Mouse (Mus musculus) kidney, adult 11 months (tissue): ENCODE results near the gene Tomm22.

Experiments
- DNase-seq: peaks from one replicate; pipeline ENCODE4 v3.0.0; 2022

Tomm22 gene

DNA sequence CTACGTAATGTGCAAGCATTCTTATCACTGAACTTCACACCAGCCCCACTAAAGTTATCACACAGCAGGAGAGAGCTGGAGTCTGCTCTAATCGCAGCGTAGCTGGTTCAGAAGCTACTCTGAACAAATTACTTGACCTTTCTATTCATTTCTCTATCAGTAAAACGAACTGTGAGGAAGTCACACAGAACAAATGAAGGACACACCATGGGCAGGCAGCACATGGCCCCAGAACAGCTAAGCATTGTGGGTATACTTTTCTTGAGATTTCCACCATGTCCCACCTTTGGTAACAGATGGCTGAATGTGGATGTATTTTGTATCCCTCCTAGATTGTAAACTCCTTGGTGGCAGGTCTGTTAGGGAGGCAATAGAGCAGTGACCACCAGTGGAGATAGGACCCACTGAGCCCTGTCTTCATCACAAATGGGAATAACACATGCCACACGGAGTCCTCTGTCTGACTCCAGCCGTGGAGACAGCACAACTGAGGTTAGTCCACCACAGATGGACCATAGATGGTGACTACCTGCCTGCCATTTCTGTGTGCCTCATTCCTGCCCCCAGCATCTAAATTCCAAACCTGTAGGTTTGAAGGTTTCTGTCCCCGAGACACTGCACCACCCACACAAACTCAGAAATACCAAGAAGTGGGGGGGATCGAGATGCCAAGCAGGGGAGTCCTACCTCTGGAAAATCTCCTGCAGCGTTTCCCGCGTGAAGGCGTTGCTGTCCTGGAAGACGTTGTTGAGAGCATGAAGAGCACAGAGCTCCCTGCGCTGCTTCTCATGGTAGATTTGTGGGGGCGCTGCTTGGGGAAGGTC, 15.6 kb downstream of the Tomm22 start:
- DNase-seq = no peak

DNA sequence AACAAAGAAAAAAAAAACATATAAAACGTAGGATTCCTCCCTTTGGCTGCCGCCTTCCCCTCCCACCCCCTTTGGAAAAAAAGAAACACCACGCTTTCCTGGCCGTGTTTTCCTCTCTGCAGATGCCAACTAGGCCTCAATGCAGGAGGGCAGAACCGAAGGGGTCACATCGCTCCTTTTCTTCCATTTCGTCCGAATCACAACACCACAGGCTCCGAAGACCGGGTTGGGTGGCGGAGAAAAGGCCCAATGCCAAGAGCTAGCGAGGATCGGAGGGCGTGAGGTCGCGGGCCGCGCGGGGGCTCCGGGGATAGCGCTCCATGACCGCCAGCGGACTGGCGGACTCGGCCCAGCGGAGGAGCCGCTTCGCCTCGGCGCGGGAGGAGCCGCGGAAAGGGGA, 16.5 kb downstream of the Tomm22 start:
- DNase-seq = no peak

DNA sequence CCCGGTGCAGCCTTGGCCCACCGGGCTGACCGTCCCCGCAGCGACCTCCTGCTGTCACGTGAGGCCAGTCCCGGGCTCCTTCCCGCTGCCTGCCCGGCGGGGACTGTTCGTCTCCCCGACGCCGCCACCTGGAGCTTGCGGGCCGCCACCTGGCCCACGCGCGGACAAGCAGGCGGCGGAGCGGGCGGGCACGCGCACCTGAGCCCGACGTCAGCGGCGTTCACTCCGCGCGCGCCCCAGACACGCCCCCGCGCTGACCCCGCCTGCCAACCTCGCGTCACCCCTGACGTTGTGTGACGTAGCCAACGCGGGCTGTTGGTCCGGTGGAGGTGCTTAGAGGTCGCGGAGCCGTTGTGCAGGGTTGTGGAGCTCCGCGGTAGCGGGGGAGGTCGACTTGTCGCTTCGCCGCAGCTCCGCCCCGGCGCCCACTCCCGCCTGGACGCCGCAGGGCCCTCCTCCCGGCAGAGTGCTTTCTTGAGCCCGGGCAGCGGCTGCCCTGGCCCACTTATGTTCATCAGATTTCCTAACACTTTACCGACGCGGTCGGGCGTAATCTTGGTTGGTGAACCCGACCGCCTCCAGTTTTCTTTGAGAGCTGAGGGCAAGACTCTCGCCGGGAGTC, 17.1 kb downstream of the Tomm22 start, which contains the start of gene Josd1:
Gene Josd1 (minus strand): TSS at position 274 of the 622 bp plus-strand sequence.
- peak; percentile 96 for DNase-seq

DNA sequence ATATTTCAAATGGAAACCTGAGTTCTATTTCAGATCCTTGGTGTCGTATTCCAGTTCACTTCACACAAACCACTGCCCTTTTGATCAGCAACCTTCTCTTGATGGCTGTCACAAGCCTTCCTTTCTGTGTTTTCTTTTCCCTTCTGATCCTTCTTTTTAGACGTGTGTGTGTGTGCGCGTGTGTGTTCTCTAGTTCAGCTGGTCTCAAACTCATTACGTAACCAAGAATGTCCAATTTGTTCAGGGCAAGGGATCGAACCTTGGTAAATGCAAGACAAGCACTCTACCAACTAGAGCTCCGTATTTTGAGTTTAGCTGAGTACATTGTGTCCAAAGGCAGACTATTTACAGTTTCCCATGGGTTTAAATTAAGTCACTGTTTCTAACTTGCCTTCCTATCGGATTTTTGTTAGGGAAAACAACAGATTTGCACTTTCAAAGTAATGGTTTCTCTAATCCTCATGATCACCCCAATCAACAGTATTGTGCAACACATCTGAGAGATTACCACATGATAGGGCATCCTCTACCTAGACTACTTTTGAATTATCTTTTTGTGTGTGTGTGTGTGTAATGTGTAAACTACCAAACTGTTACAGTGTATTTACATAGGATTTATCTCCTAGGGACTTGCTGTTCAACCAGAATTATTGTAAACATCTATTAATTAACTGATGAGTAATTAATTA, 17.8 kb downstream of the Tomm22 start:
- DNase-seq = no peak

DNA sequence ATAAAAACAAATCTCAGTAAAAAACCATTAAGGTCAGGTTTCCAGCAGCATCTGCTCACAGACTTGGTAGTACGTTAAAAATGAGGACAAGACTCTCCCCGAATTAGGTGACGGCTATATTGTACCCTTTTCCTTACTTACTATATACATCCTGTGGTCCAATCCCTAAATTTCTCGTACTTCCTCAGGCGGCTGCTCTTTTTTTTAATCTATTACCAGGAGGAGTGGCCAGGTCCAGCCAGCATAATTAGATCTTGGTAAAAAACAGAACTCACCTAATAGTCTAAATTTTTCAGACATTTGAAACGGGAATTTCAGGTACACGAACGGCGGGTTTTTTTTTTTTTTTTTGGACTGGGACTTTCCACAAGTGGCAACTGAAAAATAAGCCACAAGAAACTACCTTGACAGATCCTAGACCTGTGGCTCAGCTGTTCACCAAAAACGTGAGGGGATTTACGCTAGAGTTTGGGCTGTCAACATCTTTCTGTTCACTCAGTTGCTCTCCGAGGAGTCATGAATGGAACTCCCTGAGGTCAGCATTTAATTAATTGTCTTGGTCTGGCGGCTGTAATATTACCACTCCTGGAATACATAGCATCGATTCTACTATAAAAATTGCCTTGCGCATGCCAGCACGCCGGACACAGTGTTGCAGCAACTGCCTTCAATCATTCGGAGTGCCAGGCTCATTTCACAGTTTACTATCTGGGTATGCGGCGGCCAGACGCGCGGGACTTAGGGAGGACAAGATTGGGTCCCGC, 19.2 kb downstream of the Tomm22 start:
- DNase-seq = no peak

DNA sequence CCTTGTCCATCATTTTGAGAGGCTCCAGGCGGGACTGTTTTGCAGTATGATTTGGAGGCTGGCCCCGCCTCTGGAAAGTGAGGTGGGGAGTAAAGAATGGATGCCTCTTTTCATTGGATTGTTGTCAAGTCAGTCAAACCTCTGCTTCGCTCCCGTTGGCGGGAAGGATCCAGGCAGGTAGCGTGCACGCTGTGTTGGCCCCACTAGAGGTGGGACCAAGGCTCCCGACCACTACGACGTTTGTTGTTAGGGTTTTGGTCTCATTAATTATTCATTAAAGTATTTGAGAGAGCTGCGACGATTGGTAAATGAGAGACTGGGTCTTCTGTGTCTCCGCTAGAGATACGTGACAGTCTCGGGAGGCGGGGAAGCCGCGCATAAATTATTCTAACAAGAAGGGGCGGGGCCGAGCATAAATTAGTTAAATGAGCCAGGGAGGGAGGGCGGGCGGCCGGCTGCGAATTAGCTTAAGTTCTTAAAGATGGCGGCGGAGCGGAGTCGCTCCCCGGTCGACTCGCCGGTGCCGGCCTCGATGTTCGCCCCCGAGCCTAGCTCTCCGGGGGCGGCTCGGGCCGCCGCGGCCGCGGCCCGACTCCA, 19.9 kb downstream of the Tomm22 start, which contains the start of gene Gtpbp1:
Gene Gtpbp1 (plus strand): TSS at position 420 of the 597 bp plus-strand sequence.
- peak; percentile 99 for DNase-seq

DNA sequence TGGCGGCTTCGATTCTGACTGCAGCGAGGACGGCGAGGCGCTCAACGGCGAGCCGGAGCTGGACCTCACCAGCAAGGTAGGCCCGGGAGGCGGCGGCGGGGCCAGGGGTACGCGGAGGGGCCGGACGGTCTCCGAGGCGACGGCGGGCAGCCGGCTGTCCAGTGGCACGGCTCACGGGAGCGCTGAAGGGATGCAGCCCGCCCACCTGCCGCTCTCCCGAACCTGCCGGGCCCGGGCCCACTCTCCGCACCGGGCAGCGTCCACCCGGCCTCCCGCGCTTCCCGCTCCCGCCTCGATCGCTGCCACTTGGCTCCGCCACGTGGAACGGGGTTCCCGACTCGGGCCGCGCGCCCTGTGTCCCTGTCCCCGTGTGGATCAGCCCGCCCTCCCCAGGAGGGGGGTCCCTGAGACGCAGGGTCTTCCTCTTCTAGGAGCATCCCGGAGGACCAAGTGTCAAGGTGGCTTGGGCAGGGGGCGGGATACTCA, 20.4 kb downstream of the Tomm22 start:
- DNase-seq = peak; percentile 61

DNA sequence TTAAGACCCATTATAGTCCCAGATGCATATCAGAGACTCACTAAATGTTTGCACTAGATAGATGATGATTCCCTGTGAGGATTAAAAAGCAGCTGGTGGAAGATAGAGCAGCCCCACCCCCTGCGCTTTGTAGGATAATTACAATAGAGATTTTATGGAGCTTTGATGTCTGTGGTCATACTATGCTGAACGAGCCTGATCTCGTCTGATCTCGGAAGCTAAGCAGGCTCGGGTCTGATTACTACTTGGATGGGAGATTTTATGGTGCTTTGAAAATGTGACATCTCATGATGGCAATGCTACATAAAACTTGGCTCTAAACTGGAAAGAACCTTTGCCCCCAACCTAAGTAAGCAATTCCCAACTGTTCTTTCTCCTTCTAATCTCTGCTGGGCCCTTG, 21.7 kb downstream of the Tomm22 start:
- DNase-seq = no peak

DNA sequence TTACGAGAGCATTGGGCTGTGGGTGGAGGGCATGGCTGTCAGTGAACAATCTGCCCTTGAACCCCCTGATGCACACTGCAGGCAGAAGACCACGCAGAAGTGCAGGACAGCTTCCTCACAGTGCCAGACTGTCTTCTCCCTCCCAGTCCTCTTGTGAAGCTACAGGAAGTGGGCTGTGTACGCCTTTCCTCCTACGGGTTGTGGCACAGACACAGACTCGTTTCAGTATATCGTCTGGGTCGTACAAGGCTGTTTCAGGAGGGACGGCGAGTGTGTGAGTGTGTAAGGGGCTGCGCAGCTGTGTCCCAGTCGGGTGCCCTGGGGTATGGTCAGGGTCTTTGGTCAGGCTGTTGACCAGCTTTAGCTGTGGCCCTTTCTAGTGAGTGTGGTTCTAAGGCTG, 23.1 kb downstream of the Tomm22 start:
- no peak for DNase-seq

DNA sequence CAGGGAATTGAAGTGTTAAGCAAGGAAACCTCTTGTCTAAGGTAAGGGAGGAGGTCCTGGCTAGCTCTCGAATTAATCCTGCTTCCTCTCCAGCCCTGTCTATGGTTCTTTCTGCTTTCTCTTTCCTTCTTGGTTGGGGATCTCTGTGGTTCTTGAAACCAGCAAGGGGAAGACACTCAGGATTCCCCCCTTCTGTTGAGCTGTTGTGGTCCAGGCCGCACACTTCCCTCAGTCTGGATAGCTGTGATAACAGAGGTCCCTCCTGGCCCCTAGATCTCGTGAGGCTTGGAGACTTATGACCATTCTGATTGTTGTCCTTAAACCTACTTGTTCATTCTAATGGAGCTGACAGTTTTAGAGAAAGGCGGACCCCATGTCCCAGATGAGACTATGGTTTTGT, 23.9 kb downstream of the Tomm22 start:
- DNase-seq = no peak

DNA sequence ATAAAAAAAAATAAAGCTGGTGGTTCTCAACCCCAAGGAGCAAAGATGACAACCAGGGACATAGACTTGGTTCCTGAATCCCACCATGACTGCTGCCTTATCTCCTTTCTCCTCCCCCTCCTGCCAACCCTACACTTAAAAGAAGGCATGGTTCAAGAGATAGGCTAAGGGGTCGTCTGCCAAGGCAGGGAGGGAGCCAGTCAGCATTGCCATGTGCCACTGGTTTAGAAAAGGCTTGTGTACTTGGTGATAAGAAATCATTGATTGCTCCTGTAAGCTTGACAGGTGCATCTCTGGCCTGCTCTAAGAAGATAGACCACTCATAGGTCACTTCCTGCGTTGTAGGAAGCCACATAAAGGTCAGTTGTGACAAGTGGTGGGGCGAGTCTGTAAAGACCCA, 24.9 kb downstream of the Tomm22 start:
- DNase-seq = no peak

DNA sequence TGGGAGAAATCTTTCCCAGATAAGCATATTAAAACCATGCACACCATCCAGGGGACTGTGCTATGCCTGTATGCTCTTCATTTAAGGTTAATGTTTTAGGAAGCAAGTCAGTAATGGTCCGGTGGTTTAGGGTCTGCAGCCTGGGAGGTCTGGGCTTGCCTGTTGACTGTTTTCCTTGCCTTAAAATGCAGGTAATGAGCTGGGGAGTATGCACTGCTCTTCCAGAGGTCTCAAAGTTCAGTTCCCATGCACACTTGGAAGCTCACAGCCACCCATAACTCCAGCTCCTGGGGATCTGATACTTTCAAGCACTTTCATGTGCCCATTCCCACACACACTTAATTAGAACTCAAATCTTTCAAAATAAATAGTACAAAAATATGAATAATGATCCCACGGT, 25.8 kb downstream of the Tomm22 start:
- peak; percentile 61 for DNase-seq

DNA sequence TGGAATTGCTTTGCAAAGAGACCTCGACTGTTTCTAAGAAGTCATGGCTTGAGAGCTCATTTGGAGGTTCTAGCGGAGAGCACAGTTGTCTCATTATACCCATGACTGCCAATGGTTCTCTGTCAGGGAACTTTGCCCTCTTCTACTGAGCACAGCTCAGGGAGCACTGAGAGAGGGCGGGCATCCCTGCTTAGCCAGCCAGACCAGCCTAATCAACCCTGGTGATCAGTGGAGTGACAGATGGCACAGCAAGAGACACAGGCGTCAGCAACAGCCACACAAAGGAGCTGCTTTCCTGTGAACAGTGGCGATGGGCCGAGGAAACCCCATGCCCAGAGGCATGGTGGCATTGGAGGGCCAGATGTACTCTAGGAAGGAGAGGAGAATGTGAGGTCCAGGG, 26.4 kb downstream of the Tomm22 start:
- peak; percentile 62 for DNase-seq

DNA sequence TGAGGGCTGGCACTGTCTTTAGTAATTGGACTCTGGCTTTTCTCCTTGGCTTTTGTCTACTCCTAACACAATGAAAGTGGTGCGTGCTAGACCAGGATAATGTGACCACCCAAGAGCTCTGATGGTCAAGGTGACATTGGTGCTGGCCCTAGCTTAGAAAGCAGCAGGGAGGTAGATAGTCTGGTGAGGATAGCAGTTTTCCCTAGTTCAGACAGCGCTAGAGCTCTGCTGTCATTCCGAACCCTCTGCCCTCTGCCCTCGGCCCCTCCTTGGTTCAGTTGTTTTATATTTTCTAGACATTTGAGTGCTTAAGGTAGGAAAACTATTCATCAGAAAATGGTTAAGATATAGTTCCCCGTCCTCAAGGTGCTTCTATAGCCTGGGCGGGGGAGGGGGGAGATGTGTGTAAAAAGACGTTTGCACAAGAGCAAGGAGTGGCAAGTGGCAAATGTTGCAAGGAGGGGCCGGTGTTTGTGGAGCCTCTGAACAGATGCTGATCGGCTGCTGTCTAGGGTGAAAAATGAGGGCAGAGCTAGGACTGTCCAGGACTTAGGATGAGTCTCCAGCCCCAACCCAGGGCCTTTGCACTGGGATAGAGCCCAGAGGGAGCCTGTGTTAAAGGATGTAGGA, 27.0 kb downstream of the Tomm22 start:
- no peak for DNase-seq

DNA sequence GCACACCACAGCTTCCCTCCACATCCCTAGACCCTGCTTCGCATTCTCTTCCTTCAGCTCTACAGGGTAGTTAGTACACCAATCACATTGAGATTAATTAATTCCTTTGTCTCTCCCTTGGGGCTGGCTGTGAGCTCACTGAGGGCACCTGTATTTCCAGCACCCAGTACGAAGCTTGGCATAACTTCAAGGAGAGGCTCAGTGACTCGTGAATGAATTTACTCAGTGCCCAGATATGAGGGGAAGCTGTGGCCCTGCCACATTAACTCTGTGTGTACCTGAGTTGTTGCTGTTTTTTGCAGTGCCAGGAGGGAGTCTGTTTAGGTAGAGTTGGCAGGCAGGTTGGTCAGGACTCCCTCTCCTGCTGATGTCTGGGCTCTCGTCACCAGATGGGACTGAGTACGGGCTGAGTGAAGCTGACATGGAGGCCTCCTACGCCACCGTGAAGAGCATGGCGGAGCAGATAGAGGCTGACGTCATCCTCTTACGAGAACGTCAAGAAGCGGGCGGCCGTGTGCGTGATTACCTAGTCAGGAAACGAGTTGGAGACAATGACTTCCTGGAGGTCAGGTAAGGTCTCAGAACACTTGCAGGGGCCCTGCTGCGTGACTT, 36.0 kb downstream of the Tomm22 start:
- peak; percentile 54 for DNase-seq

DNA sequence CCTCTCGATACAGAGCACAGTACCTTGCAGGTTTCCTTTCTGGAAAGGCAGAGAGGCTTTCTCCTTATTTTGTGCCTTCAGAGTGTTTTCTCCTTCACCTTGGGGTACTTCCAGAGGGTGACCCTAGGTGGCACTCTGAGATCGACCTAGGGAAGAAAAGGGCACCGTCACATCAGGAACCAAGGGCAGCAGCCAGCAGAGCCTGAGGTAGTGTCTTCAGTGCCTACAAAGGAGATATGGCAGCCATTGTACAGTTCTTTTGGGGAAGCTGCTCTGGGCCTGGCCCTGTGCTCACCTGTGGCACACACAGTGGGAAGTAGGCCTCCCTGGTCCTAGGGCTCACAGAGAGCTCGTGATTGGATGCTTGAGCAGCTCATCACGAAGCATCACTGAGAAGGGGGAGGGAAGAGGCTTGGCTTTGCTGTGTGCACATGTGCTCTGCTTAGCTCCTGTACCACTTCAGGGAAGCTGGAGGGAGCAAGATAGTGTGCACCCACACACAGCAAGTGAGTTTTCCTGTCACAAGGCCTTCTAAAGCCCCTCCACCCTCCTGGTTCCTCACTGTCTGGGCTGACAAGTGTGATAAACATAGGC, 37.7 kb downstream of the Tomm22 start:
- DNase-seq = no peak

DNA sequence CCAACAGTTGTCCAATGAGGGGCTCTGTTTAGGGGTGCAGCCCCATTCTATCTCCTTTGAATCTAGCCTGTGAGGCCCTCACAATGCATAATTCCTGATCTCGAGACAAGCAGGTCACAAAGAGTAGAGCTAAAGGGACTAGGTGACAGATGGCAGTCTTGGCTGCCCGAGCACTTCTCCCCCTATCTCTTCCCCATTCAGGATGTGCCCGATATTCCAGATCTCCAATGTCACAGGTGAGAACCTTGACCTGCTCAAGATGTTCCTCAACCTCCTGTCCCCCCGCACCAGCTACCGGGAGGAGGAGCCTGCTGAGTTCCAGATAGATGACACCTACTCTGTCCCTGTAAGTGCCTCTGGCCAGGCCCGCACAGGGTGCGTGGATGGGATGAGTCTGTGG, 45.0 kb downstream of the Tomm22 start:
- no peak for DNase-seq

DNA sequence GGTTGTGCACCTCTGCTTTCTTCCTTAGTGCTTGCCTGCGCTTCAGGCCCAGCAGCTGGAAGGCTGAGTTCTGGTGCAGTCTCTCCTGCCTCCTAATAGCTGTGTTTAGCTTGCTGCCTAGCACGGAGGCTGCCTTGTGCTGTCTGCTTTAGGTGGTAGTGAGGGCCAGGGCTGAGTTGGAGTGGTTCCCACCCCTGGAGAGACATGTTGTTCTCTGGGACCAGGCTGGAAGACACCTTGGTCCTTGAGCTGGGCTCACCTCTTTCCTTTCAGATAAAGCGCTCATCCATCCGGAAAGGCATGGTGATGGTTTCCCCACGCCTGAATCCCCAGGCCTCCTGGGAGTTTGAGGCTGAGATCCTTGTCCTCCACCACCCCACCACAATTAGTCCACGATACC, 46.0 kb downstream of the Tomm22 start:
- DNase-seq = no peak

DNA sequence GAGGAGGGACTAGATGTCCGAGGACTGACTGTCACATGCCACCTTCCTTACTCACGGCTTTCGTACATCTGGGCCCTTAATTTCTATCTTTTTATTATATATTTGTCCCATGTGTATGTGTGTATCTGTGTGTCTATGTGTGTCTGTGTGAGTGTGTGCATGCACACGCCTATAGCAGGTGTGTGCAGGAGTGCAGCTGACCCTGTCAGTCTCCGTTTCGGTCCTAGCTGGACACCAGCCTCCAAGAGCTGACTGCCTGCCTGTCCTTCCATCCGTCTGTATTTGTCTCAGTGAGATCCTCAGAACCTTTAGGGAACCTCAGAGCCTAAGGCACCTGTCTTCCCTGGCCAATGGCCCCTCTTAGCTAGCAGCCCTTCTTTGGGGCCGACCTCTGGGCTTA, 49.6 kb downstream of the Tomm22 start:
- no peak for DNase-seq

DNA sequence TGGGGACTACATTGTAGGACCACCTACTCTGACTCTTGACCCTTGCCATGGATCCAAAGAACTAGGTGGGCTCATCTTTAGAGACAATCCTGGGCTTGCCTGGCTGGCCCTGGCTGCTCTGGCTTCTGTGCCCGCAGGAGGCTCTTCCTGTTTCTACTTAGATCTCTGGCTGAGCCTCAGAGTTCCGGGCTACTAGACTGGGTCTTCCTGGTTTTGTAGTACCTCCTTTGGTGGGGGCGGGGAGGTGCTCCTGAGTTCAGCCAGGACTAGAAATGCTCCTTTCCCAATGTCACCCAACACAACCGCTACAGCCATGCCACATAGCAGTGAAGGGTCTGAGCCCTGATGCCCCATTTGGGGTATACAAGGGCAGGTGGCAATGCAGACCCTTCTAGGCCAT, 50.1 kb downstream of the Tomm22 start:
- no peak for DNase-seq
